Mouse (Mus musculus) cerebellum, adult (tissue): ENCODE measurements around the gene Robo1.
A peak's percentile ranks its signal among the peaks of the same experiment; 100 is the strongest.

Experiments used
- ATAC-seq: cut with Nextera tagmentation; 2 replicates; pipeline ENCODE4 v1.9.2; 2017; ENCODE audit warnings: mild to moderate bottlenecking, moderate library complexity, mixed read lengths; ENCODE audit not compliant: insufficient number of reproducible peaks, low FRiP score, low TSS enrichment

The Robo1 gene

DNA sequence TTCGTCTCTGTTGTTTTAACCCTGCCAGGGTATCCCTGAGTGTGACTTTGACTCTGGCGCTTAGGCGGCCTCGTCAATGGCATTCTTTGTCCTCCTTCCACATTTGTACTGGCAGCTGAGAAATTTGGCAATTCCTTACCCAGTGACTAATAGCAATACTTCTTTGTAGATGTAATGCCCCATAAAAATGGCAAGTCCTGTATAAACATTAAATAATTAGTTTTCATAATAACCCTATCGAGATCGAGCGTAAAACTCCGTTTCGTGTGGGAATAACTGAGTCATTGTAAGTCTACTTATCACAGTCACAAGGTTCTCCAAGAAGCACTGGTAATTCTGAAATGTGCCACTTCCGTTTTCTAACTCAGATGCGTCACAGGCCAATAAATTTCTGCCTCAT lies 589.0 kb downstream of the Robo1 start:
- no peak for ATAC-seq

- ATAC-seq = no peak
Measured at GRCm38 (mm10) chr16:72908895-72909294, 600.8 kb downstream of the Robo1 start.

GRCm38 (mm10) chr16:72913134-72913533 lies 605.0 kb downstream of the Robo1 start:
- peak; percentile 94 for ATAC-seq

DNA sequence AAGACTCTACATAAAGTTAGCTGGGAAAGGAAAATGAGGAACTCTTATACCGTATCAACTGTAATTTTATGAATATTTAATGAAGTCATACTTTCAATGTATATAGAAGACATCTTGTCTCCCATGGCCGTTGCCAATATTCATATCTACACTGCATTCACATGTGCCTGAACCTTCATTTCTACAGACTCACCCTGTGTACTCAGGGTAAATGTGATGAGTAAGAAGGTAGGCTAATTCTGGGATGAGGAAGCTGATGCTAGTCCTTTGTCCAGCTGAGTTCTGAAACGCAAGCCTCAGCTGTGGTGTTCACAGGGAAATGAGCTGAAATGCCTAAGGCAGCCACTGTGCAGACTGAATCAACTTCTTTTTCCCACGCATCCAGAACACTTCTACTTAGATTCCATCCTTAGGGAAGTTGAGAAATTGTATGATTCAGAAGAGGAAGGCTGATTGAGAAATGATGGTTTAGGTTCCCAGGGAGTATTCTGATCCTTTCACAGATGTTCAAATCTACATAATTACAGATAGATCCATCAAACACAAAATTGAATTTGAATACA lies 606.0 kb downstream of the Robo1 start:
- ATAC-seq = no peak

DNA sequence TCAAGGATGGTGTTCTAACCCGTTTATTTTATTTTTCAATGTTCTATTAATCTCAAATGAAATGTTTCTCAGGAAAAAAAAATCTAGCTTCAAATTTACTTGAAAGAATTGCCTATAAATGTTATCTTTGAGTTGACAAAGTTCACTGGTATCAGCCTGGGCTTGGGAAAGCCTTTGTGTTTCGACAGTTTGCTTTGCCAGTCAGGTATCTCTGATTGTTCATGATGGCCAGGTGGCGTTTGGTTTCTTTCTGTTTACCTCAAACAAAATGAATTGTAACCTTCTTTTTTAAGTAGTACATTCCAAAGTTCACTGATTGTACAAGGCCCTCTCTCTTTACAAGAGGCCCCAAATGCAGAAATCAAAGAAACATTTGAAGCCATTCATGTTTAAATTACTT lies 611.9 kb downstream of the Robo1 start:
- no peak for ATAC-seq

DNA sequence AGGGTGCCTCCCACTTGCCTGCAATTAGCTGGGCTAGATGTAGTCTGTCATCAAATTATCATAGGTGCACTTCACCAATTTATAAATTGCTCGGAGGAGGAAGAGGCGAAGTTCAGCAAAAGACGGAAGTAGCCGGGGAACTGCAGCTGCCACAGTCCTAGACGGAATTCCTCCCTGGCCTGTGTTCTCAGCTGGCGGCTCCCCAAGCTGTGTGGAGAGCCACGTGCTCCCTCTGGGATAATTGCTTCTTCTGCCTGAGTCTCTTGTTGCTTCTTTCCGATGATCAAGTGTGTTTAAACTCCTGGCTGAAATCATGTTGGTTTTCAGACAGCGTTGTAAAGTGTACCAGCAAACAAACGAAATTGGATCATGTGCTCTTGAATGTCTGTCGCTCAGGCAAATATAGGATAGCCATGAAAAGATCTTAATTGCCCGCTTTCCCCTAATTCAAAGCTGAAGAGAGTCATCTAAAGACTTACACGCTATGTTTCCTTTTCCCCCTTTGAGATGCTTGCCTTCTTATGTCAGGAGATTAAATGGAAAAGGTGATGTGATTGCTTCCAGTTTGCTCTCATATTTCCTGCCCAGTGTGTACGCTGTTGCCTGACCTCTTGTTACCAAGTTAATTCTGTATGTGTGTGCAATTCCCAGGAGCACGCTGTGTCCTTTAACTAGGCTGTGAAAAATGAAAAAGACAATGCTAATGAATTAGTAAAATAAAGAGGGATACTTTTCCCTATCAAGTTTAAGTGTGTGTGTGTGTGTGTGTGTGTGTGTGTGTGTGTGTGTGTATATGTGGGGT lies 616.5 kb downstream of the Robo1 start:
- ATAC-seq = peak; percentile 65

DNA sequence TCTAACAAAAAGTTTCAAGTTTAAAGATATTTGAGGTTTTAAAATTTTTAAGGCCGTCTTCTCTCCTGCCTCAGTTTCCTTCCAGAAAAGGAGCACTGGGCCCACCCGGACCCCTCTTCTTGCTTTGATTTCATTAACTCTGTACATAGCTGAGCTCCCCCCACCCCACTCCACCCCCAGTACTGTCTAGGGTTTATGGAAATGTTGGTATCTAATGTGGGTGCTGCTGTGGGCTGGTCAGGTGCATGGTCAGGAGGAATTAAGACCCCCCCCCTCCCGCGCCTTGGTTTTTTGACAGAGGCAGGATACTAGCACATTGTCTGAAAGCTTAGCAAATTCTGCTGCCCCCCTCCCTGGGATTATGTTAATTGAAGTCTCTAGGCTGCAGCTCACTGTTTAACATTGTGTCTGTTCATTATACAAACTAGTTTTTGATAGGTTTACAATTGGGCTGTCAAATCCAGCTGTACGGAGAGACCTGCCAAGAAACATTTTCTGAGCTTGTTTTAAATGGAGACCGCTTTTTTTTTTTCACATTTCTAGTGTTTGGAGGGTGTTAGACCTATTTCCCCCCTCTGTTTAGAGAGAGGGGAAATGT lies 620.5 kb downstream of the Robo1 start:
- ATAC-seq = no peak

DNA sequence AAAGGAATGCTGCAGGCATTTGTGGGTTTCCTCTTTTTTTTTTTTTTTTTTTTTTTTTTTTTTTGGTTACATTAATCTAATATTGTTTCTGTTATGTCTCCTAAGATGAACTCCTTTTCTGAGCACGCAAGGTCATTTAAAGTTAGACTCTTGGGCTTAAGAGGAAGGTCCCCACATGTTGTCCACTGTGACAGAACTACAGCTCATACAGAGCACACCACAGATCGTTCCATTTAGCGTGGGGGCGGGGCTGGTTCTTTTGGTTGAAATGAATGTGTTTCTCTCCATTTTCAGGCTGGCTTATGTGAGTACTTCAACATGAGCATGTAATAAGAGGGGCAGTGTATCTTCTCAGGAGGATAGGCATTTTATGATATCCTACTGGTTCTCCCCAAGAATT lies 622.8 kb downstream of the Robo1 start:
- no peak for ATAC-seq

- no peak for ATAC-seq
Measured at GRCm38 (mm10) chr16:72934908-72935307, 626.8 kb downstream of the Robo1 start.

DNA sequence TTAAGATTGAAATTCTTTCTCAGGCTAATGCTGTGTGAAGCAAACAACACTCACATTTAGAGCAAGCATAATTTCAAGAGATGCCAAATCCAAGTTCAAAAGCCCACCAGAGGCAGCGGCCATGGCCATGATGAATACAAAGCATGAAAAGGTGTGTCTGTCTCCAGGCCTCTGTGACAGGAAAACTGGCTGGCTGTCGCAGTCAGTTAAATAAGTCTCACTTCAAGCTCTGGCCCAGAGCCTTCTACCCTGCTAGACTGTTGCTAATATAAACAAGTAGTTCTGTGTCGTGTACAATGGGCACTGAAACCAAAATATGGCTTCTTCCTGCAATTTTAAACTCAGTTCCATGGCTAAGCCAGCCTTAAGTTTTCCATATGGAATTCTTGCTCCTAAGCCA lies 629.1 kb downstream of the Robo1 start:
- no peak for ATAC-seq

GRCm38 (mm10) chr16:72939862-72940261 lies 631.8 kb downstream of the Robo1 start:
- no peak for ATAC-seq

DNA sequence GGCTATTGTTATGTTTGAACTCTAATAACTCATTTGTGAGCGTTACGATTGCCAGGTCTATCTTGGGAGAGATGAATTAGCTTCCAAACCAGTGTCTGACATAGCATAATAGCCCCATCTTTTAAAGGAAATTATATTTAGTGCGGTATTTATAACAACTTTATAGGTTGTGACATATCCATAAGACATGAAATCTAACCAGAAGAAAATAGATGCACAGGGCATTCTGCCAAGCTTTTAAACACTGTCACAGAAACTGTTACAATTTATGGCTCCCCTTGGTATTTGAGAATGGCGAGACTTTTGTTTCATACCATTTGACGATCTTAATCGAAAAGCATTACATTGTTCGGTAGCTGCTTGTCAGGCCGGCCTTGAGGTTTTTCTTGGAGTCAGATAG lies 632.7 kb downstream of the Robo1 start:
- ATAC-seq = no peak

GRCm38 (mm10) chr16:72944403-72944802 lies 636.3 kb downstream of the Robo1 start:
- no peak for ATAC-seq

GRCm38 (mm10) chr16:72951969-72952368 lies 643.9 kb downstream of the Robo1 start:
- no peak for ATAC-seq

GRCm38 (mm10) chr16:72959018-72959702 lies 651.1 kb downstream of the Robo1 start:
- ATAC-seq = no peak

- no peak for ATAC-seq
Measured at GRCm38 (mm10) chr16:72959823-72960222, 651.7 kb downstream of the Robo1 start.

DNA sequence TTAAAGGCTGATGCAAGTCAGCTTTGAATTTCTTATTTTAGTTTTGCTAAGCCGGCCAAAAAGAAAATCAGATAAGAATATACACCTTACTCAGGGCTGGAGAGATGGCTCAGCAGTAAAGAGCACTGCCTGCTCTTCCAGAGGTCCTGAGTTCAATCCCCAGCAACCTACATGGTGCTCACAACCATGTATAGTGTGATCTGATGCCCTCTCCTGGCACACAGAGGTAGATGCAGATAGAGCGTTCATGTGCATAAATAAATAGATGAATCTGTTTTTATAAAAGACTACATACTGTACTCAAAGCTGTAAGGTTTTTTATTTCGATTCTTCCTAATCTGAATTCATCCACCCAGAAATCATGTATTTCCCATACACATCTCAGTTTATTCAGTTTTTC lies 655.7 kb downstream of the Robo1 start:
- ATAC-seq = no peak

DNA sequence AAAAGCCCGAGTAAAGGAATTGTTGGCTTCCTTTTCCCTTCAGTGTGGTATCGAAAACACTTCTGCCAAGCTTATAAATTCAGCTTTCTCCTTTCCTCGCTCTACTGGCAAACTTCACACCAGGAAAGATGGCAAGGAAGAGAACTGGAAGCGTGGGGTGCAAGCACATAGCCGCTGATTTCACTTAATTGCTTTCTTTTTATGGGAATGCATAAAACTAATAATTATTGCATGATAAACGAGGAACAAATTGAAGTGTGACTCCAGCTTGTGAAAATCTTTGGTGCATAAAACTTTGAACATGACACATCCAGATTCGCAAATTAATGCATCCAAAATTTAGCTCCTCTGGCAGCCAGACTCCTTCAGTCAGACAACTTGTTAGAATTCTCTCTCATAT lies 659.4 kb downstream of the Robo1 start:
- no peak for ATAC-seq

- ATAC-seq = no peak
Measured at GRCm38 (mm10) chr16:72969990-72970389, 661.9 kb downstream of the Robo1 start.

- no peak for ATAC-seq
Measured at GRCm38 (mm10) chr16:72973685-72974084, 665.6 kb downstream of the Robo1 start.

GRCm38 (mm10) chr16:72974681-72975080 lies 666.6 kb downstream of the Robo1 start:
- ATAC-seq = no peak
